ENCODE assay signal across 17 mouse cellular contexts in genomic region chr19:25387902-25388301, GRCm38 (mm10).
"Had no signal": no experiment of that assay in that cellular context is flagged by ENCODE, and none has a peak within 500 bp of the region (broad histone marks: within the 10 kb centered on the region; RNA-seq: fewer than 3 reads in every experiment).

No protein-coding gene starts in this region.

- H3K27ac ChIP-seq: kidney, postnatal 0 days; left cerebral cortex, adult 2 months; liver, embryonic 13.5 days; macrophage; midbrain, embryonic 13.5 days; neural tube, embryonic 12.5 days; neural tube, embryonic 15.5 days had no signal

- H3K4me2 ChIP-seq: liver, embryonic 13.5 days; midbrain, embryonic 13.5 days; neural tube, embryonic 12.5 days; neural tube, embryonic 15.5 days had no signal

- DNase-seq: kidney, adult 2 months; kidney, postnatal 25 days; layer of hippocampus, postnatal 36 days; left cerebral cortex, postnatal 4 days; liver, embryonic 13.5 days; lung, adult 2 months; right cerebral cortex, adult 18-20 months; right cerebral cortex, postnatal 14 days; right cerebral cortex, postnatal 4 days; thymus, adult 18-20 months; thymus, postnatal 36 days had no signal

- H3K4me3 ChIP-seq: left cerebral cortex, adult 2 months; liver, embryonic 13.5 days; midbrain, embryonic 13.5 days; neural tube, embryonic 12.5 days; neural tube, embryonic 15.5 days had no signal

- H3K9me3 ChIP-seq: liver, embryonic 13.5 days; midbrain, embryonic 13.5 days; neural tube, embryonic 12.5 days; neural tube, embryonic 15.5 days had no signal

- H3K27me3 ChIP-seq: midbrain, embryonic 13.5 days; neural tube, embryonic 12.5 days; neural tube, embryonic 15.5 days had no signal

- H3K9ac ChIP-seq: liver, embryonic 13.5 days; midbrain, embryonic 13.5 days; neural tube, embryonic 12.5 days; neural tube, embryonic 15.5 days had no signal

- H3K36me3 ChIP-seq: liver, embryonic 13.5 days; midbrain, embryonic 13.5 days; neural tube, embryonic 12.5 days; neural tube, embryonic 15.5 days had no signal

- ATAC-seq: midbrain, embryonic 13.5 days had no signal
